Mouse (Mus musculus): Measurements from ENCODE around the gene Nol3. TPM values are rescaled to one million over a fixed set of nuclear protein-coding genes. Genes with fewer than 3 reads are reported as not detected.
"Not testable (repeated sequence)": the region's sequence is repeated elsewhere in the genome, so short reads cannot be mapped to it uniquely, and the experiment has no call there.

The Nol3 gene
- total RNA-seq, 2 experiments from 2014 or later: 8.9 to 10.4 TPM

GRCm38 (mm10) chr8:105281821-105282220 is 5.9 kb downstream of the Nol3 start:
- intact Hi-C loops (cut with DNase I): no loop called here
- no peak for TF ChIP-seq CTCF (IDR thresholded peaks at IDR 0.05)
- Histone ChIP-seq H3K27ac (no peak overlapping the region), H3K4me3 (no peak overlapping the region)
- DNase-seq (ENCODE audit: extremely low spot score in 1 of 2, low spot score in 2 of 2): no peak

- Histone ChIP-seq H3K27ac (no peak overlapping the region), H3K4me3 (no peak overlapping the region)
- no peak for DNase-seq (ENCODE audit: extremely low spot score in 1 of 2, low spot score in 2 of 2)
- intact Hi-C loops (cut with DNase I): no loop called here
- no peak for TF ChIP-seq CTCF (IDR thresholded peaks at IDR 0.05)
Observed at GRCm38 (mm10) chr8:105282239-105282638, 6.3 kb downstream of the Nol3 start.

DNA sequence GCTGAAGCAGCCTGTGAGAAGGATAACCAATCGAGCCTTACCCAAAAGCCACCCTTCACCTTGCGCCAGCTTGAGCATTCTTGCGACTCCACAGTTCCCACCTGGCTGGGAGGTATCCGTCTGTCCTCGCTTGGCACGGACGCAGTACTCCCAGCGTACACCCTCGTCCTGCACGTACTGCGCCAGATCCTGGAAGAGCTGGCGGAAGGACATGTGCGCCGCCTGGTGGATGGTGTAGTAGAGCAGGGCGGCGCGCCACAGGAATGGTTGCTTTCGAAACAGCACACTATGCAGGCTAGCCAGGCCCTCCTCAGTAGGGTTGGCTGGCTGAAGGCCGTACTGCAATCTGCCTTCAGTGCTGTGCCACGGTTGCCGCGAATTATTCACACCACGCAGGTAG is 7.1 kb downstream of the Nol3 start:
- no peak overlapping the region for H3K27ac ChIP-seq
- TF ChIP-seq CTCF (IDR thresholded peaks at IDR 0.05): peak; percentile 63
- H3K4me3 ChIP-seq: no peak overlapping the region
- intact Hi-C loops (cut with DNase I): no loop called here
- DNase-seq (ENCODE audit: extremely low spot score in 1 of 2, low spot score in 2 of 2): no peak

- intact Hi-C loops (cut with DNase I): no loop called here
- TF ChIP-seq CTCF (IDR thresholded peaks at IDR 0.05): no peak
- no peak for DNase-seq (ENCODE audit: extremely low spot score in 1 of 2, low spot score in 2 of 2)
- Histone ChIP-seq H3K4me3 (no peak overlapping the region), H3K27ac (no peak overlapping the region)
Observed at GRCm38 (mm10) chr8:105285514-105285913, 9.6 kb downstream of the Nol3 start.

GRCm38 (mm10) chr8:105286907-105287306 is 11.0 kb downstream of the Nol3 start:
- intact Hi-C loops (cut with DNase I): no loop called here

GRCm38 (mm10) chr8:105288231-105288630 is 12.3 kb downstream of the Nol3 start:
- no peak for TF ChIP-seq CTCF (IDR thresholded peaks at IDR 0.05)

More at GRCm38 (mm10) chr8:105286907-105287306, 11.0 kb downstream of the Nol3 start:
- H3K4me3 ChIP-seq: no peak overlapping the region
- no peak for DNase-seq (ENCODE audit: extremely low spot score in 1 of 2, low spot score in 2 of 2)
- no peak; the same call in 1 of the 2 replicates for TF ChIP-seq CTCF (IDR thresholded peaks at IDR 0.05)
- H3K27ac ChIP-seq: no peak overlapping the region

GRCm38 (mm10) chr8:105288958-105289732 is 13.2 kb downstream of the Nol3 start:
- Histone ChIP-seq H3K4me3 (peak overlapping the region; percentile 61), H3K27ac (peak overlapping the region; percentile 86)
- DNase-seq (ENCODE audit: extremely low spot score in 1 of 2, low spot score in 2 of 2): peak; percentile 94 to 95
- TF ChIP-seq CTCF (IDR thresholded peaks at IDR 0.05): no peak; the same call in none of the 2 replicates
- intact Hi-C loops (cut with DNase I): no loop called here

More at GRCm38 (mm10) chr8:105288231-105288630, 12.3 kb downstream of the Nol3 start:
- no peak overlapping the region for H3K27ac ChIP-seq
- intact Hi-C loops (cut with DNase I): no loop called here
- peak overlapping the region; percentile 61 for H3K4me3 ChIP-seq
- no peak for DNase-seq (ENCODE audit: extremely low spot score in 1 of 2, low spot score in 2 of 2)

GRCm38 (mm10) chr8:105289805-105290460 is 14.0 kb downstream of the Nol3 start, which contains the start of gene 4931428F04Rik:
4931428F04Rik (minus strand) TSS chr8:105289864.
- Histone ChIP-seq H3K27ac (peak within 1 kb of the TSS; percentile 86), H3K4me3 (peak within 1 kb of the TSS; percentile 61)
- peak; percentile 48 for TF ChIP-seq CTCF (IDR thresholded peaks at IDR 0.05)
- intact Hi-C loops (cut with DNase I): loop anchor here (2.0 kb wide), 1 partner anchor 635 kb away; no protein-coding TSS in a partner anchor
- no peak for DNase-seq (ENCODE audit: extremely low spot score in 1 of 2, low spot score in 2 of 2)

DNA sequence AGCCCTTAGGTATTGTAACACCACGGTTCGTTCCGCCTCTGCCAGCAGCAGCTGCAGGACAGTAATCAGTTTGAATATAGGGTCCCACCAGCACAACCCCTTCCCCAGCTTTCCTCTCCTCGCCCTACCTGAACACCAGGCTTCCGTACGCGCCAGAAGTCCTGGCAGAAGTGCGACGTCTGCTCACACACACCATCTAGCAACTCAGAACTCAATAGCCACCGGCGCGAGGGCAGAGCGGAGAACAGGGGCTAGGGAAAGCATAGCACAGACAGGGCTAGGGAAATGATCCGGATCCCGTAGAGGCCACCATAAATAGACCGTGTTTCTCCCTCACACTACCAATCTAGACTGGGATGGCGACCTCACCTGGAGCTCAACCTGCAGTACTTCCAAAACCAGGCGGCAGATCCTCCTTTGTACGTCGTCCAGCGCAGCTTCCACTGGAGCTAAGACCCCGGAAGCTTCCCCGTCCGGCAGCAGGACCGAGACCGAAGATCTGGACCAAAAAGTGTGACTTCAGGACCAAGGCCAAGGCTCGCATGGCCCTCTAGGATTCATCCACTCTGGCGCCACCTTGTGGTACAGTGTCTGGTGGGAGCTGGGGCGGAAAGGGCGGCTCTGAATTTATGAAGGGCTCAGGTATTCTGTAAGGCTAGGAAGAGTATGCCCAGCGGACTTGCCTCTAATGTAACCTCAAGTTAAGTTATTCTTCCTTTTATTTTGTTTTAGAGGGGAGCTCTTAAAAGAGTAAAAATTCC is 14.8 kb downstream of the Nol3 start:
- peak; percentile 89 for TF ChIP-seq CTCF (IDR thresholded peaks at IDR 0.05)
- H3K27ac ChIP-seq: no peak overlapping the region
- intact Hi-C loops (cut with DNase I): loop anchor here (2.0 kb wide), 1 partner anchor 636 kb away; no protein-coding TSS in a partner anchor
- DNase-seq (ENCODE audit: extremely low spot score in 1 of 2, low spot score in 2 of 2): peak; percentile 76 to 79
- H3K4me3 ChIP-seq: peak overlapping the region; percentile 61; the same call in 1 of the 2 replicates

GRCm38 (mm10) chr8:105291364-105291763 is 15.4 kb downstream of the Nol3 start:
- not testable (repeated sequence) for H3K27ac ChIP-seq; H3K4me3 ChIP-seq; DNase-seq (ENCODE audit: extremely low spot score in 1 of 2, low spot score in 2 of 2)
- intact Hi-C loops (cut with DNase I): loop anchor here (2.0 kb wide), 1 partner anchor 637 kb away; no protein-coding TSS in a partner anchor

DNA sequence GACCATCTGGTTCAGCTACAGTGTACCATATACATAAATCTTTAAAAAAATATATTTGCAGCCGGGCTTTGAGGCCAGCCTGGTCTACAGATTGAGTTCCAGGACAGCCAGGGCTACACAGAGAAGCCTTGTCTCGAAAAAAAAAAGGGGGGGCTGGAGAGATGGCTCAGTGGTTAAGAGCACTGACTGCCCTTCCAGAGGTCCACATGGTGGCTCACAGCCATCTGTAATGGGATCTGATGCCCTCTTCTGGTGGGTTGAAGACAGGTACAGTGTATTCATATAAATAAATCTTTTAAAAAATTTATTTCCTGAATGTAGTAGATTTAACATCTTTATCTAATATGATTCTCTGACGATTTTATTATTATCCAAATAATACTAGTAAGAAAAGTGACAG is 15.9 kb downstream of the Nol3 start:
- peak; percentile 45 for TF ChIP-seq CTCF (IDR thresholded peaks at IDR 0.05)
- intact Hi-C loops (cut with DNase I): loop anchor here (2.0 kb wide), 1 partner anchor 637 kb away; no protein-coding TSS in a partner anchor

More for the DNA sequence above, 15.9 kb downstream of the Nol3 start:
- H3K27ac ChIP-seq; DNase-seq (ENCODE audit: extremely low spot score in 1 of 2, low spot score in 2 of 2); H3K4me3 ChIP-seq: not testable (repeated sequence)

Data from left cerebral cortex, adult 2 months (tissue).